Mouse (Mus musculus) retina, postnatal 7 days (tissue): Measurements from ENCODE around the gene Zfp600.
"Not testable (repeated sequence)": the region's sequence is repeated elsewhere in the genome, so short reads cannot be mapped to it uniquely, and the experiment has no call there.

ENCODE experiments used
- DNase-seq: peaks from one replicate; pipeline ENCODE4 v3.0.0-alpha.2; 2012; ENCODE audit warnings: low read depth, low spot score

Gene Zfp600

DNA sequence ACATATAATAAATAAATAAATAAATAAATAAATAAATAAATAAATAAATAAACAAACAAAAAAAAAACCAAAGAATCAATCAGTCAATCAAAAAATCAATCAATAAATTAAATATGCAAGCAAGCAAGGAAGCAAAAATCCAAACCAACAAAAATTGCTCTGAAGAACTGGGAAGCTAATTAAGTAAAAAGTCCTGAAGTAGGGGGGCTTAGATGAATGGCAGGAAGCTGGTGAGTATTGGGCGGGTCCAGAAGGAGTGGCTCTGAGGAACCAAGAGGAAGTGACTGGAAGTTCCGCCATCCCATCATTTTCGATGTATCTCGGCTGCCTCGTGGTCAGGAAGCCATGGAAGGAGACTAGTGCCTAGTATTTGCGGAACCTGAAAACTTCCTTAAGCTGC, at the start of gene Zfp600:
Zfp600 (plus strand) TSS at position 301 of the 400 bp plus-strand sequence.
- not testable (repeated sequence) for DNase-seq

- DNase-seq = not testable (repeated sequence)
Observed at GRCm38 (mm10) chr4:146162893-146163292, 6.3 kb downstream of the Zfp600 start.

DNA sequence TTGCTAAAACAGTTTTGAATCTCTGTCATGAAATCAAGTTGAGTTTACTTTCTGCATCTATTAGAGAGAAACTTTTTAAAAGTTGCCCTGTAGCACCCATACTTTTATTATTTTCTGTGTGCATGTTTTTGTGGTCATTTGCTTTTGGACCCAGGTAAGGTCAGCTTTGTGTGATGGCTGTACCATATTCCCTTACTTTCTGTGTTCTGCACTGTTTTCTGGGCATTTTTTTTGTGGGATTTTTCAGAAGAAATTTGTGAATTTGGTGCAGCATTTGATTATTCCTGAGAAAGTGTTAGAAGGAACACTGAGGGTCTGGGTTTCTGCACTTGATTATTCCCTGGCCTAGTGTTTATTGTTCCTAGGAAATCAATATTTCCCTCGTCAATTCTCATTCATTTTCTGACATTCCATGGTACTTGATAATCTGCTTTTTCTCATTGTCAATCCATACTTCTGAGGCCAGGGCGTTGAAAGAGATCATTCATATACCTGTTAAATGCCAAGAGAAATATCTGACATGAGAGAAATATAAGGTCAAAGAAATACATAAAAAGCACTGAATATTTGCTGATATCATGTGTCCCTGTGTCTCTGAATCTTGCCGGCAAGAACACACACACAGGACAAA, 10.7 kb downstream of the Zfp600 start:
- not testable (repeated sequence) for DNase-seq

DNA sequence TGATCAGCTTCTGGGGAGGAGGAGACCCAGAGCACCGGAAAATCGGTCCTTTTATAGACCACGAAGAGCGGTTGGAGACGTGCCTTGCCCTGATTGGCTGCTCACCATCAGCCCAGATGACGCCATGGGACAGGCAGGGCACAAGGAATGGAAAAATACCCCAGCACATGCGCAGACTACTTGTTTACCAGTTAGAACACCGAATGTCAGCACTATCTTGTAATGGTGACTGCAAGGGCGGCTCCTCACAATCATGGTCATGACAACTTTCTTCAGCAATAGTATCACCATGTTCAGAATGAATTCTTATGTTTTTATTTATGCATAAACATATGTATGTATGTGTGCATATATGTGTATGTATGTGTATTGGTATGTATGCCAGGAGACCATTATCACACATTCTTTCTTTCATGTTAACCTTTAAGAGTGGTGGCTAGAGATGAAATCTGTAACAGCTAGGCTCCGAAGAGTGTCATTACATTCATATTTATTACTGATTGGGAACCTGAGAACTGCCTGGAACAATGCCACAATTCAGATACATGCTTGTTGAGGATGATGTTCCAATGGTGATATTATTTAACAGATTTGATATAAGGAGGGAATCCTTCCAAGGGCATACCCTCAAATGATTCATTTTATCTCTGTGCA, 11.4 kb downstream of the Zfp600 start:
- not testable (repeated sequence) for DNase-seq

DNA sequence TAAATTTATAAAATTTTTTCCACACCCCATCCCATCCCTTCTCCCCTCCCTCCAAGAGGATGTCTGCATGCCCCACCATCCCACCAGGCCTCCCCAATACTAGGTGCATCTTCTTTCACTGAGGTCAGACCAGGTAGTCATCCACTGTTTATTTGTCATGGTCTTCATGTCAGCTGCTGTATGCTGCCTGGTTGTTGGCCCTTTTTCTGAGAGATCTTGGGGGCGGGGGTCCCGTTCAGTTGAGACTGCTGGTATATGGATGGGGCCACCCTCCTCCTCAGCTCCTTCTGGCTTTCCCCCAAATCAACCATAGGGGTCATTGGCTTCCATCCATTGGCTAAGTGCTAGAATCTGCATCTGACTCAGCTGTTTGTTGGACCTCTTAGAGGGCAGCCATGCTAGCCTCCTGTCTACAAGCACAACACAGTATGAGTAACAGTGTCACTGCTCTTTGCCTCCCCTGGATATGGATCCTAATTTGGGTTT, 12.1 kb downstream of the Zfp600 start:
- not testable (repeated sequence) for DNase-seq

DNA sequence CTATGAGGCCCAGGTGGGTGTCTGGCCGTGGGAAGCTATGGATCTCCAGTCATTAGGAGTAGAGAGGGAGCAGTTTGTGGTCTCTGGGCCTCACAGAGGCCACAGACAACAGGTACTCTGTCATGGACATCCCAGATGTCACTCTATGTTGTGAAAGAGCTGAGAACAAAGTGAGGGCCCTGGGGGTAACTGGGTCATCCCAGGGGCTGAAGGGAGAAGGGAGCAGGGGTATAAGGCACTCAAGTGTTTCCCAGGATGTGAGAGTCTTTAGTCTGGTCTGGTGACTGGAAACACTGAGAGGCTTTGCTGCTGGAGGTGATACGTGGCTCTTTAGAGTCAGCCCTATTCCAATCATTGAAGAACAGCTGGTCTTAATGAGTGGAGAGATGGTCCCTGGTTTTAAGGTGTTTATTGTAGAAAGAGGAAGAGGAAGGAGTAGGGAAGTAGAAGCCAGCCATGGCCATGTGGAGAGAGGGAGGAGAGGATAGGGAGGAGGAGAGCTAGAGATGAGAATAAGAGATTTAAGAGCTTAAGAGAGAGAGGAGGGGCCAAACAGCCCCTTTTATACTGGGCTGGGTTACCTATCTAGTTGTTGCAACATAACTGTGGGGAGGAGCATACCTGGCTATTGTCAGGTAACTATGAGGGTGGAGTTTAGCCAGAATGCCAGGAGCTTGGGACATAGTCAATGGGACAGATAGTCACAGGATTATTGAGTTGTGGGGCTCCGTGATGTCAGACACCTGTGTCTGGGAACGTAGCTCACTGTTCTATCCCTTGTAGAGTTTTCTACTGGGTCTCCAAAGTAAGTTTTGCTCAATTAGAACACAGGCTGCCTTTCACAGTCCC, 17.0 kb downstream of the Zfp600 start:
- not testable (repeated sequence) for DNase-seq

- DNase-seq = not testable (repeated sequence)
Observed at GRCm38 (mm10) chr4:146204357-146204756, 47.7 kb downstream of the Zfp600 start.

DNA sequence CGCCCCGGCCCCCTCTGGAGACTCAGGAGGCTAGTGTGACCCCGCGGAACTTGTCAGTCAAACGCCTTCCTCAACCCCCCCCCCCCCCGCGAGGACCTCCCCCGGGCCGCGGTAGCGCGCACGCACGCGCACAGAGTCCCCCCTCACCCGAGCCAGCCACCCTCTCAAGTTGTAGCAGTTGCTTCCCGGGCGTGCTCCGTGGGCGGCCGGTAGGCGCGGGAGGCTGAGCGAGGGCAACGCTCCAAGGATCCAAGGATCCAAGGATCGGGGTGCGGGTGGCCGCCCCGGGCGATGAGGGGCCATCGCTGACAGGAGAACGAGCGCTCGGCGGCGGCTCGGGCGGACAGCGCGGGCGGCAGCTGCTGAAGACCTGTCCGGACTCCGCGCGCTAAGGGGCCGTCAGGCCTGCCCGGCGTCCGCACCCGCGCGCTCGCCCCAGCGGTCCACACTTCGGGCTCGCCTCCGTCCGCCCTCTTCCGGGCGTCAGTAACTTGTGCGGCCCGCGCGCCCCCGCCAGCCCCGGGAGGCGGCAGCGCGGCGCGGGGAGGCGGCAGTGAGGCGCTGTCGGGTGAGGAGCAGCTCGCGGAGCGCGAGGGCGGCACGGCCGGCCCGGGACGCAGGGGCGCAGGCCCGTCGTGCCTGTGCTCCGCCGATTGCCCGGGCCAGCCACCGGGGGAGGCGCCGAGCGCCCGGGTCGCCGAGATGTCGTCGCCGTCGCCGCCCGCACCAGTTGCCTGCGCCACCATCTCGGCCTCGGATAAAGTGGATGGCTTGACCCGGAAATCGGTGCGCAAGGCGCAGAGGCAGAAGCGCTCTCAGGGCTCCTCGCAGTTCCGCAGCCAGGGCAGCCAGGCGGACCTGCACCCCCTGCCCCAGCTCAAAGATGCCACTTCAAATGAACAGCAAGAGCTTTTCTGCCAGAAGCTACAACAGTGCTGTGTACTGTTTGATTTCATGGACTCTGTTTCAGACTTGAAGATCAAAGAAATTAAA, 82.9 kb downstream of the Zfp600 start:
- DNase-seq = not testable (repeated sequence)

DNA sequence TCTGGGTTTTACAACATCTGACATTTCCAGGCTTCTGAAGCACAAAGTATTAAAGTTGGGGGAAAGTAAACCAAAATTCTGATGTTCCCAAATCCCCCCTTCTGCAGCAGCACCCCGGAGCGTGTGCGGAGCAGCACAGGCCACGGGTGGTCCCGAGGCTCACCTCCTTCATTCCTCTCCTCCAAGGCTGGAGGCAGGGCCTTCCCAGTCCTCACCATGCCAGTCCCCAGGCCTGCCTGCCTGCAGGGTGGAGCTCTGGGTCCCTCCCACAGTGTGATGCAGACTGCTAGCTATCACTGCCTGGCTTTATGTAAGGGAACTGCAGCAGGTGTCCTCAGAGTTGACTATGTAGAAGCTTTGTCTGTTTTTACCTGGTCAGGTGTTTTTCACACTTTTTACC, 85.5 kb downstream of the Zfp600 start:
- not testable (repeated sequence) for DNase-seq
